Mouse (Mus musculus): ENCODE measurements at regions not wholly inside any gene's neighbourhood (a gene's known extent, or its start where the extent isn't known, plus 50 kb on each side); places are given as distances from the start of the nearest gene placed in this dataset.

DNA sequence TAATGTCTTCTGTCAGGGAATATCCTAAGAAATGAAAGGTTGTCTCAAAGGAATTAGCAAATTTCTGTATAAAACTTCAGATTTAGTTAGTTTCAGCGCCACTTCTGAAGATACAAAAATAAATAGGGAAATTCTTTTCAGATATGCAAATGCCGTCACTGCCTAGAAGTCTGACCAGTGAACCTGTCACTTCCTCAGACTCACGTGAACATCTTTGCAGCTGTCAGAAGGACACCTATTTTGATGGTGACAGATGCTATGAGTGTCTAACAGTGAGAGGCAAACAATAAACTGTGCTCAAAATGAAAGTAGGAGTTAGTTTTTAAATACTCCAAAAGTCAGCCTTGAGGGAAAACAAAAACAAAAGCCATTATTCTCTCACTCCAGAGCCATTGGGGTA lies 57.5 kb upstream of the Igf1r start:
- Histone ChIP-seq H3K4me1 (ENCODE audit: insufficient read depth) (no peaks in the 10 kb centered on the region), H3K27me3 (ENCODE audit: insufficient read depth, low read length) (no peaks in the 10 kb centered on the region), H3K27ac (ENCODE audit: low read depth) (no peak overlapping the region), H3K36me3 (replicated peaks; ENCODE audit: insufficient read depth, low read length) (no peaks in the 10 kb centered on the region), H3K9me3 (ENCODE audit: low read length) (no peaks in the 10 kb centered on the region), H3K4me2 (ENCODE audit: low read depth, low read length) (no peak overlapping the region), H3K9ac (replicated peaks) (no peak overlapping the region), H3K4me3 (ENCODE audit: low read depth, low read length) (no peak overlapping the region)
- DNase-seq (no peak), ATAC-seq (no peak)
- 52% methylated on average over 3 of the region's 3 CpGs for whole genome bisulfite sequencing (ENCODE audit: insufficient replicate concordance)
- no peak for TF ChIP-seq CTCF (IDR thresholded peaks at IDR 0.05; ENCODE audit: low read depth)
- no peak for TF ChIP-seq EP300 (IDR thresholded peaks at IDR 0.05; ENCODE audit: low read depth)

DNA sequence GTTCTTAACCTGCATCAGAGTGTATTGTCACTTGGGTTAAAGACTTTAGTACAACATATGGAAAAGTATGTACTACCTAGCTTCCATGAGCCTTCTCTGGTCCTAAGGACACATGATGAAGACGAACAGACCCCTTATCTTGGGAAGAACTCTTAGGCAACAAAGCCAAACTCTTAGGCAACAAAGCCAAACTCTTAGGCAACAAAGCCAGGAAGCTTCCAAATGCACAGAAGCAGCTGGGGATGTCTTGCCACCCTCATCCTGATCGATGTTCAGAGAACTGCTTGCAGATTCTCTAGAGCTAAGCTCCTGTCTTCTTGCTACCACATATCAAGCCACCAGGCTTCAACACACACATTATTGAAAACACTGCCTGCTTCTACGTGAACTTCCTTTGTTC lies 59.7 kb upstream of the Igf1r start:
- Histone ChIP-seq H3K9me3 (ENCODE audit: low read length) (no peaks in the 10 kb centered on the region), H3K4me3 (ENCODE audit: low read depth, low read length) (no peak overlapping the region), H3K27me3 (ENCODE audit: insufficient read depth, low read length) (no peaks in the 10 kb centered on the region), H3K4me2 (ENCODE audit: low read depth, low read length) (0 out of 2 replicates have a peak overlapping the region, but pooled peaks have one; percentile 1), H3K27ac (ENCODE audit: low read depth) (no peak overlapping the region), H3K9ac (replicated peaks) (no peak overlapping the region), H3K36me3 (replicated peaks; ENCODE audit: insufficient read depth, low read length) (no peaks in the 10 kb centered on the region), H3K4me1 (ENCODE audit: insufficient read depth) (no peaks in the 10 kb centered on the region)
- no peak for TF ChIP-seq CTCF (IDR thresholded peaks at IDR 0.05; ENCODE audit: low read depth)
- no peak for TF ChIP-seq EP300 (IDR thresholded peaks at IDR 0.05; ENCODE audit: low read depth)
- ATAC-seq (no peak), DNase-seq (no peak)
- 39% methylated on average over 3 of the region's 3 CpGs for WGBS (ENCODE audit: insufficient replicate concordance)

GRCm38 (mm10) chr7:67883040-67883439 lies 69.6 kb upstream of the Igf1r start:
- Histone ChIP-seq H3K4me1 (ENCODE audit: insufficient read depth) (no peaks in the 10 kb centered on the region), H3K27me3 (ENCODE audit: insufficient read depth, low read length) (no peaks in the 10 kb centered on the region), H3K4me3 (ENCODE audit: low read depth, low read length) (no peak overlapping the region), H3K9ac (replicated peaks) (no peak overlapping the region), H3K27ac (ENCODE audit: low read depth) (no peak overlapping the region), H3K4me2 (ENCODE audit: low read depth, low read length) (no peak overlapping the region), H3K9me3 (ENCODE audit: low read length) (no peaks in the 10 kb centered on the region), H3K36me3 (replicated peaks; ENCODE audit: insufficient read depth, low read length) (no peaks in the 10 kb centered on the region)
- WGBS (ENCODE audit: insufficient replicate concordance) = 55% methylated on average over 6 of the region's 6 CpGs
- ATAC-seq = no peak
- TF ChIP-seq CTCF (IDR thresholded peaks at IDR 0.05; ENCODE audit: low read depth) (no peak), EP300 (IDR thresholded peaks at IDR 0.05; ENCODE audit: low read depth) (no peak)
- no peak for DNase-seq

DNA sequence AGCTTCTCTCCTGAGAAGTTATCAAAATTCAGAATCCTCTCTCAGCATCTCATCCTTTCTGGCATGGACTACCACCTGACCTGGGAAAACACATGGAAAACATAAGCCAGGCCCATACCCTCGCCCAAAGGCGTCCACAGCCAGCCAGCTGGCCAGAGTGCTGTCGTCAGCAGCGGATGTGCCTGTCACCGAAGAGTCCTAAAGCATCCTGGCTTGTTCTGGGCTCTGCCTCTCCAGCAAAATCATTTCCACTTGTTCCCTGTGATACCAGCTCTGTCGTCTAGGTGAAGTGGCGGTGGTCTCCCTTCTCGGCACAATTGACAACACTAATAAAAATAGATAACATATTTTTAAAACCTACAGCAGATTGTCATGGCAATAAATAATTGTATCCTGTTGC lies 70.0 kb upstream of the Igf1r start:
- no peak for ATAC-seq
- no peaks in the 10 kb centered on the region for H3K4me1 ChIP-seq (ENCODE audit: insufficient read depth)
- H3K4me3 ChIP-seq (ENCODE audit: low read depth, low read length) = no peak overlapping the region
- no peaks in the 10 kb centered on the region for H3K9me3 ChIP-seq (ENCODE audit: low read length)
- no peaks in the 10 kb centered on the region for H3K36me3 ChIP-seq (replicated peaks; ENCODE audit: insufficient read depth, low read length)
- 61% methylated on average over 8 of the region's 8 CpGs for WGBS (ENCODE audit: insufficient replicate concordance)
- no peak for DNase-seq
- H3K27ac ChIP-seq (ENCODE audit: low read depth) = no peak overlapping the region
- H3K9ac ChIP-seq (replicated peaks) = no peak overlapping the region
- H3K27me3 ChIP-seq (ENCODE audit: insufficient read depth, low read length) = no peaks in the 10 kb centered on the region
- no peak overlapping the region for H3K4me2 ChIP-seq (ENCODE audit: low read depth, low read length)
- TF ChIP-seq EP300 (IDR thresholded peaks at IDR 0.05; ENCODE audit: low read depth) (no peak), CTCF (IDR thresholded peaks at IDR 0.05; ENCODE audit: low read depth) (no peak)

GRCm38 (mm10) chr7:67878226-67878625 lies 74.4 kb upstream of the Igf1r start:
- H3K9me3 ChIP-seq (ENCODE audit: low read length) = no peaks in the 10 kb centered on the region
- H3K4me2 ChIP-seq (ENCODE audit: low read depth, low read length) = no peak overlapping the region
- WGBS (ENCODE audit: insufficient replicate concordance) = 44% methylated on average over 1 of the region's 1 CpGs
- no peak overlapping the region for H3K27ac ChIP-seq (ENCODE audit: low read depth)
- H3K36me3 ChIP-seq (replicated peaks; ENCODE audit: insufficient read depth, low read length) = no peaks in the 10 kb centered on the region
- no peak for ATAC-seq
- no peaks in the 10 kb centered on the region for H3K4me1 ChIP-seq (ENCODE audit: insufficient read depth)
- DNase-seq = no peak
- H3K9ac ChIP-seq (replicated peaks) = no peak overlapping the region
- no peak for TF ChIP-seq CTCF (IDR thresholded peaks at IDR 0.05; ENCODE audit: low read depth)
- no peak for TF ChIP-seq EP300 (IDR thresholded peaks at IDR 0.05; ENCODE audit: low read depth)
- H3K27me3 ChIP-seq (ENCODE audit: insufficient read depth, low read length) = no peaks in the 10 kb centered on the region
- H3K4me3 ChIP-seq (ENCODE audit: low read depth, low read length) = no peak overlapping the region

- H3K4me3 ChIP-seq (ENCODE audit: low read depth, low read length) = no peak overlapping the region
- H3K27me3 ChIP-seq (ENCODE audit: insufficient read depth, low read length) = no peaks in the 10 kb centered on the region
- ATAC-seq (no peak), DNase-seq (no peak)
- TF ChIP-seq CTCF (IDR thresholded peaks at IDR 0.05; ENCODE audit: low read depth) = no peak
- TF ChIP-seq EP300 (IDR thresholded peaks at IDR 0.05; ENCODE audit: low read depth) = no peak
- no peak overlapping the region for H3K9ac ChIP-seq (replicated peaks)
- WGBS (ENCODE audit: insufficient replicate concordance) = 61% methylated on average over 3 of the region's 3 CpGs
- H3K4me2 ChIP-seq (ENCODE audit: low read depth, low read length) = no peak overlapping the region
- no peak overlapping the region for H3K27ac ChIP-seq (ENCODE audit: low read depth)
- H3K4me1 ChIP-seq (ENCODE audit: insufficient read depth) = no peaks in the 10 kb centered on the region
- H3K9me3 ChIP-seq (ENCODE audit: low read length) = no peaks in the 10 kb centered on the region
- H3K36me3 ChIP-seq (replicated peaks; ENCODE audit: insufficient read depth, low read length) = no peaks in the 10 kb centered on the region
Observed at GRCm38 (mm10) chr7:67877587-67877986, 75.0 kb upstream of the Igf1r start.

All from liver, postnatal 0 days (tissue).